Mouse (Mus musculus) kidney, embryonic 15.5 days (tissue): Measurements from ENCODE around the gene Galnt17. TPM values are rescaled to one million over a fixed set of nuclear protein-coding genes. Genes with fewer than 3 reads are reported as not detected.

ENCODE experiments used
- ATAC-seq: fragments of 200-750 bp; cut with Nextera tagmentation; replicated peaks from 2 replicates; pipeline ENCODE4 v1.8.0; 2017; ENCODE audit warnings: moderate TSS enrichment; ENCODE audit not compliant: low FRiP score
- H3K27ac ChIP-seq: fragments of 300-500 bp; sonication (generic); 2 replicates; pipeline ENCODE4 v1.5.1; 2015; ENCODE audit warnings: mild to moderate bottlenecking, inconsistent platforms
- H3K27me3 ChIP-seq: fragments of 300-500 bp; sonication (generic); 2 replicates; pipeline ENCODE4 v1.6.1; 2015; ENCODE audit warnings: inconsistent platforms
- H3K36me3 ChIP-seq: fragments of 300-500 bp; sonication (generic); 2 replicates; pipeline ENCODE4 v1.6.1; 2015; ENCODE audit warnings: inconsistent platforms
- H3K4me1 ChIP-seq: fragments of 300-500 bp; sonication (generic); 2 replicates; pipeline ENCODE4 v1.6.1; 2015; ENCODE audit warnings: inconsistent platforms
- H3K4me2 ChIP-seq: fragments of 300-500 bp; sonication (generic); 2 replicates; pipeline ENCODE4 v1.6.1; 2015; ENCODE audit warnings: moderate library complexity, mild to moderate bottlenecking, inconsistent platforms
- H3K4me3 ChIP-seq: fragments of 300-500 bp; sonication (generic); replicated peaks from 2 replicates; pipeline ENCODE4 v1.5.1; 2015; ENCODE audit warnings: mild to moderate bottlenecking, inconsistent platforms
- H3K9ac ChIP-seq: fragments of 300-500 bp; sonication (generic); 2 replicates; pipeline ENCODE4 v1.6.1; 2015; ENCODE audit warnings: mild to moderate bottlenecking, inconsistent platforms
- H3K9me3 ChIP-seq: fragments of 300-500 bp; sonication (generic); replicated peaks from 2 replicates; pipeline ENCODE4 v1.6.1; 2016; ENCODE audit warnings: inconsistent platforms
- WGBS: fragments of 180-500 bp; shearing (Covaris S2); methylation state at CpG from one replicate; pipeline ENCODE4 v1.1.7; 2015; ENCODE audit warnings: mixed read lengths; 5-methylcytosine and 5-hydroxymethylcytosine counted together
- polyA plus RNA-seq: library from polyadenylated mRNA; unstranded; fragments of >200 nt; fragmentation: Nextera tagmentation; extraction: Ambion mirVana; gene quantifications from 2 replicates; pipeline ENCODE4 v1.2.1, GENCODE M21; 2015

The Galnt17 gene
- polyA plus RNA-seq, 1 experiment from 2014 or later, result 2.7 TPM

- WGBS, result 66% methylated on average over 8 of the region's 8 CpGs
- no peak for ATAC-seq
- Histone ChIP-seq H3K36me3 (no peaks in the 10 kb centered on the region), H3K4me2 (no peak overlapping the region), H3K4me1 (peaks cover 8% of the 10 kb centered on the region; the same call in 1 of the 2 replicates), H3K27me3 (no peaks in the 10 kb centered on the region), H3K9ac (no peak overlapping the region), H3K27ac (no peak overlapping the region), H3K4me3 (no peak overlapping the region), H3K9me3 (no peaks in the 10 kb centered on the region)
These were observed 71.4 kb downstream of the Galnt17 start for GRCm38 (mm10) chr5:131236906-131237305.

GRCm38 (mm10) chr5:131233828-131234227 lies 74.5 kb downstream of the Galnt17 start:
- no peak overlapping the region for H3K4me2 ChIP-seq
- no peak for ATAC-seq
- H3K27me3 ChIP-seq, result no peaks in the 10 kb centered on the region
- H3K27ac ChIP-seq, result no peak overlapping the region
- no peaks in the 10 kb centered on the region for H3K36me3 ChIP-seq
- peaks cover 5% of the 10 kb centered on the region; the same call in 1 of the 2 replicates for H3K4me1 ChIP-seq
- no peak overlapping the region for H3K4me3 ChIP-seq
- H3K9me3 ChIP-seq, result no peaks in the 10 kb centered on the region
- WGBS, result 69% methylated on average over 8 of the region's 8 CpGs
- no peak overlapping the region for H3K9ac ChIP-seq

DNA sequence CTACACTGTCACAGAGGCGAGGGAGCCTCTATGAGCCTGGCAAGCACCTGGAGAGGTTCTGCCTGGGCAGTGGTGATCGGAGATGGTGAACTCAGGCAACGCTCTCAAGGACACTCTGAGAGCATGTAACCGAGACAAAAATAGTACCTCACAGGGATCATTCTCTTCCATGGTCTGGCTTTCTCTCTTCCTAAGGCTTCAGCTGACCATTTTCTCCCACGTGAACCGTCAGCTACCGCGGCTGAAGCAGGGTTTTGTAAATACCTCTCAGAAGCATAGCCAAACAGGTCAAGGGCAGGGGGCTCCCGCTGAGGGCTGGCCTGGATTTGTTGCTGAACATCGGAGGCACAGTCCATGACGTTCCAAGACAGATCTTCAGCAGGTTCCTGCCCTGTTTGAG lies 77.2 kb downstream of the Galnt17 start:
- H3K27ac ChIP-seq, result no peak overlapping the region
- 69% methylated on average over 11 of the region's 11 CpGs for WGBS
- no peak overlapping the region for H3K4me2 ChIP-seq
- H3K4me1 ChIP-seq, result peaks cover 5% of the 10 kb centered on the region; the same call in 1 of the 2 replicates
- H3K9me3 ChIP-seq, result no peaks in the 10 kb centered on the region
- no peak for ATAC-seq
- H3K36me3 ChIP-seq, result no peaks in the 10 kb centered on the region
- H3K4me3 ChIP-seq, result no peak overlapping the region
- H3K27me3 ChIP-seq, result no peaks in the 10 kb centered on the region
- H3K9ac ChIP-seq, result no peak overlapping the region

DNA sequence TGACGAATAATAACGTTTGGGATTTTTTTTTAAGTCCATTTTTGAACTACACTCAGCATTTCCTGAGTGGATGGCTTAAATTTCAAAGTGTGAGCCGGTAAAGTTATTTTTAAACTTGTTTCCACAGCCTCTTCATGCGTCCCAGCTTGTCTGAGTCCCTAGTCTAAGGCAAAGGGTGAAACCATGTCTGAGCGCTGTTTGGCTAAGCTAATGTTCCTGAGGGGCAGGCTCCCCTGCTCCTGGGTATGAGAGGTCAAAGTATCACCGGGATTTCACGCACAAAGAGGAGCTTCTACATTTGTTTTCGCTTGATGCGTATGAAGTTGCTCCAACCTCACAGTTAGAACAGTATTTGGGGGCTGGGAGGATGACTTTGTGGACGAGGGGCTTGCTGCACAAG lies 78.6 kb downstream of the Galnt17 start:
- Histone ChIP-seq H3K4me2 (no peak overlapping the region), H3K9me3 (no peaks in the 10 kb centered on the region), H3K4me1 (peaks cover 5% of the 10 kb centered on the region; the same call in 1 of the 2 replicates), H3K9ac (no peak overlapping the region), H3K27me3 (no peaks in the 10 kb centered on the region), H3K36me3 (no peaks in the 10 kb centered on the region), H3K27ac (no peak overlapping the region), H3K4me3 (no peak overlapping the region)
- ATAC-seq, result no peak
- 57% methylated on average over 10 of the region's 10 CpGs for WGBS

DNA sequence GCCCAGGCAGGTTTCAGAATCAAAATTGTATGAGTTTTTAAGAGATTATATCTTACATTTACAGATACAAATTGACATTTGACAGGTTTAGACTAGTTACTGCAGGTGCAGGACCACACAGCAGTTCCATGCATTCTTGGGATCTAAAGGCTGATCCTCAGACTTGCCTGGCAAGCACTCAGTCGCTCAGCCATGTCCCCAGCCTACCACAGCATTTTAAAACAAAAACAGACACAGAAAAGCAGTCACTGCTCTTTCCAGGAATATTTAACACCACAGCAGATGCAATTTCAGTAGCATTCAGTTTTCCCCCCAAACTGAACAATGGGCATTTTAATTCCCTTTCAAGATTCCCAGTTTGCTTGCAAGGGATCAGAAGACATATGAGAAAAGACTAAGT lies 84.9 kb downstream of the Galnt17 start:
- H3K9ac ChIP-seq, result no peak overlapping the region
- H3K4me3 ChIP-seq, result no peak overlapping the region
- no peaks in the 10 kb centered on the region for H3K9me3 ChIP-seq
- WGBS, result 58% methylated on average over 1 of the region's 1 CpGs
- no peaks in the 10 kb centered on the region for H3K4me1 ChIP-seq
- ATAC-seq, result no peak
- H3K27me3 ChIP-seq, result no peaks in the 10 kb centered on the region
- H3K4me2 ChIP-seq, result no peak overlapping the region
- H3K27ac ChIP-seq, result no peak overlapping the region
- H3K36me3 ChIP-seq, result no peaks in the 10 kb centered on the region

GRCm38 (mm10) chr5:131222498-131223244 lies 85.6 kb downstream of the Galnt17 start:
- ATAC-seq, result no peak
- no peak overlapping the region for H3K9ac ChIP-seq

DNA sequence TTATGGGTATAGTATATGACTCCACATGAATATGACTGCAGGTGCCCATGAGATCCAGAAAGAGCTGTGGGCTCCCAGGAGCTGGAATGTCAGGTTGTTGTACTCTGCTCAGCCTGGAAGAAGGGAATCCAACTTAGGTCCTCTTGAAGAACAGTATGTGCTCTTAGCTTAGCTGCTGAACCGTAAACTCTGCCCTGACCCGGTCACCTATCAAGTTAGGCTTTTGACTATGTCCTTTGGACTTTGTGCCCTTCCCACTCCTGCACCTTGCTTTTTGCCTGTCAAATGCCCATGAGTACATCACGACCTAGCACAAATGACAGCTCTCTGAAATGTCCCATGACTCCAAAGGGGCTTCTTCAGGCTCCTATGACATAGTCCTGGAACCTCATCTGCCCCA lies 90.1 kb downstream of the Galnt17 start:
- Histone ChIP-seq H3K4me2 (no peak overlapping the region), H3K27me3 (no peaks in the 10 kb centered on the region), H3K27ac (no peak overlapping the region), H3K9me3 (no peaks in the 10 kb centered on the region), H3K4me3 (no peak overlapping the region), H3K36me3 (no peaks in the 10 kb centered on the region), H3K4me1 (no peaks in the 10 kb centered on the region), H3K9ac (no peak overlapping the region)
- no peak for ATAC-seq
- 84% methylated on average over 3 of the region's 3 CpGs for WGBS

More at GRCm38 (mm10) chr5:131222498-131223244, 85.6 kb downstream of the Galnt17 start:
- no peak overlapping the region for H3K4me3 ChIP-seq
- WGBS, result 92% methylated on average over 10 of the region's 10 CpGs
- H3K4me2 ChIP-seq, result no peak overlapping the region
- no peak overlapping the region for H3K27ac ChIP-seq
- H3K4me1 ChIP-seq, result no peaks in the 10 kb centered on the region
- no peaks in the 10 kb centered on the region for H3K36me3 ChIP-seq
- H3K9me3 ChIP-seq, result no peaks in the 10 kb centered on the region
- no peaks in the 10 kb centered on the region for H3K27me3 ChIP-seq

GRCm38 (mm10) chr5:131211618-131212017 lies 96.7 kb downstream of the Galnt17 start:
- WGBS, result 74% methylated on average over 3 of the region's 3 CpGs
- ATAC-seq, result no peak
- no peaks in the 10 kb centered on the region for H3K36me3 ChIP-seq
- H3K9me3 ChIP-seq, result no peaks in the 10 kb centered on the region
- no peak overlapping the region for H3K9ac ChIP-seq
- H3K4me1 ChIP-seq, result no peaks in the 10 kb centered on the region
- no peak overlapping the region for H3K27ac ChIP-seq
- no peak overlapping the region for H3K4me3 ChIP-seq
- no peak overlapping the region for H3K4me2 ChIP-seq
- H3K27me3 ChIP-seq, result no peaks in the 10 kb centered on the region

DNA sequence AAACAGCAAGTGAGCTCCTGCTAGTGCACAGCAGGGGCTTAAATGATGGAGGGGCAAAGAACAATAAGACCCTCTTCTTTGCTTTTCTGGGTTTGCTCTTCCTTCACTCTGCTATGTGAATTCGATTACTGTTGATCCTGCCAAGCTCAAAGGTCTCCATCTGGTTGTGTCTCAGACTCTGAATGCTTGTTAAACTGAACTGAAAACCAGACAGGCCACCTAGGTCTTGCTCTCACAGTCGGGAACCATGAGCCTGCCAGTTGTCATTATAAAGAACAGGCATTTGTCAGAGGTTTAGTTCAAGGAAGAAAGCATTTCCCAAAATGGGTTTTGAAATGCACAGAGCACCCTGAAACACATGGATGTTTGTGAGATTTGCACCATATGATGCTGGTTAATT lies 107.2 kb downstream of the Galnt17 start:
- no peak for ATAC-seq
- no peak overlapping the region for H3K4me2 ChIP-seq
- WGBS, result 75% methylated on average over 2 of the region's 2 CpGs
- H3K4me1 ChIP-seq, result no peaks in the 10 kb centered on the region
- H3K9me3 ChIP-seq, result no peaks in the 10 kb centered on the region
- H3K27ac ChIP-seq, result no peak overlapping the region
- H3K9ac ChIP-seq, result no peak overlapping the region
- H3K36me3 ChIP-seq, result no peaks in the 10 kb centered on the region
- H3K27me3 ChIP-seq, result no peaks in the 10 kb centered on the region
- no peak overlapping the region for H3K4me3 ChIP-seq

- WGBS, result 83% methylated on average over 3 of the region's 3 CpGs
- no peak overlapping the region for H3K9ac ChIP-seq
- H3K4me1 ChIP-seq, result no peaks in the 10 kb centered on the region
- ATAC-seq, result no peak
- H3K4me3 ChIP-seq, result no peak overlapping the region
- no peaks in the 10 kb centered on the region for H3K36me3 ChIP-seq
- H3K27ac ChIP-seq, result no peak overlapping the region
- H3K27me3 ChIP-seq, result no peaks in the 10 kb centered on the region
- no peak overlapping the region for H3K4me2 ChIP-seq
- H3K9me3 ChIP-seq, result no peaks in the 10 kb centered on the region
These were observed 116.0 kb downstream of the Galnt17 start for GRCm38 (mm10) chr5:131192311-131192710.

DNA sequence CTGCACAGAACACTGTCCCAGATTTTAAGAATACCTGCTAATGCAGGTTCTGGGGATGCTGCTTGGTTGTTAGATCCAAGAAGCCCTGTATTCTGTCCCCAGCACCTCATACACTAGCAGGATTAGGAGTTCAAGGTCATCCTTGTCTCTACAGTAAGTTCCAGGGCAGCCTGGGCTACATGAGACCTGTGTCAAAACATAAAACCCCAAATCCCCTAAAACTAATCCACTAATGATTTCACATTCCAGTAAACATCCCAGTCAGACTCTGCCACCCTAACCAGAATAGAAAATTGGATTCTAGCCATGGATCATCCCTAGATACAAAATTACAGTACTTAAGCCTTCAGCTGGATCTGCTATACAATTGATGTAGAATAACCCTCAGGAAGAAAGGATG lies 123.7 kb downstream of the Galnt17 start:
- Histone ChIP-seq H3K9ac (no peak overlapping the region), H3K27me3 (no peaks in the 10 kb centered on the region), H3K4me2 (no peak overlapping the region), H3K9me3 (no peaks in the 10 kb centered on the region), H3K27ac (no peak overlapping the region), H3K4me1 (no peaks in the 10 kb centered on the region), H3K4me3 (no peak overlapping the region), H3K36me3 (no peaks in the 10 kb centered on the region)
- no peak for ATAC-seq

- no peaks in the 10 kb centered on the region for H3K27me3 ChIP-seq
- no peak overlapping the region for H3K4me2 ChIP-seq
- H3K9ac ChIP-seq, result no peak overlapping the region
- no peak overlapping the region for H3K4me3 ChIP-seq
- no peak for ATAC-seq
- H3K27ac ChIP-seq, result no peak overlapping the region
- H3K4me1 ChIP-seq, result no peaks in the 10 kb centered on the region
- no peaks in the 10 kb centered on the region for H3K36me3 ChIP-seq
- H3K9me3 ChIP-seq, result no peaks in the 10 kb centered on the region
- 79% methylated on average over 1 of the region's 1 CpGs for WGBS
These were observed 127.1 kb downstream of the Galnt17 start for GRCm38 (mm10) chr5:131181231-131181630.

DNA sequence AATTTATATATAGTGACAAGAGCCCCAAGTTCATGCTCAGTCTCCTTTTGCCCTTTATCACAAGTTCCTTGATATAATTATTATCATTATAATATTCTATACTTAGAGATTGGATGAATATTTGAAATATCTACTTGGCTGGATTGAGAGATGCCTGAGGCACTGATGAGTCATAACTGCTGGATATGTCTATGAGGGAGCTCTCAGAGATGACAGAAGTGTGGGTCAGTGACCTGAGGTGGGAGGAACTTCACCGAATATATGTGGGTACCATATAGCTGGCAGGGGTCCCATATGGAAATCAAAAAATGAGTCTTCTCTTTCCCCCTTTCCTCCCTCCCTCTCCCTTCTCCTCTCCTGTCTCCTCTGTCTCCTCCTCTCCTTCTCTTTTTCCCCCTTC lies 127.5 kb downstream of the Galnt17 start:
- Histone ChIP-seq H3K9me3 (no peaks in the 10 kb centered on the region), H3K4me2 (no peak overlapping the region), H3K4me1 (no peaks in the 10 kb centered on the region), H3K27me3 (no peaks in the 10 kb centered on the region), H3K36me3 (no peaks in the 10 kb centered on the region), H3K4me3 (no peak overlapping the region), H3K9ac (no peak overlapping the region), H3K27ac (no peak overlapping the region)
- no peak for ATAC-seq
- 74% methylated on average over 1 of the region's 1 CpGs for WGBS
